Mouse (Mus musculus): ENCODE data around the gene Urb2.
A peak's percentile ranks its signal among the peaks of the same experiment; 100 is the strongest.
"Not testable (repeated sequence)": the region's sequence is repeated elsewhere in the genome, so short reads cannot be mapped to it uniquely, and the experiment has no call there.

Urb2 gene

GRCm38 (mm10) chr8:124014299-124014698 lies 7.0 kb upstream of the Urb2 start:
- DNase-seq (ENCODE audit: extremely low spot score) = not testable (repeated sequence)

GRCm38 (mm10) chr8:124014751-124015150 lies 6.6 kb upstream of the Urb2 start:
- DNase-seq (ENCODE audit: extremely low spot score) = no peak

GRCm38 (mm10) chr8:124019782-124020181 lies 1.5 kb upstream of the Urb2 start:
- peak; percentile 22 for DNase-seq (ENCODE audit: extremely low spot score)

GRCm38 (mm10) chr8:124020439-124021236 lies 670 bp upstream of the Urb2 start:
- DNase-seq (ENCODE audit: extremely low spot score) = no peak

GRCm38 (mm10) chr8:124026265-124026664 lies 5.0 kb downstream of the Urb2 start:
- not testable (repeated sequence) for DNase-seq (ENCODE audit: extremely low spot score)

GRCm38 (mm10) chr8:124027831-124028230 lies 6.5 kb downstream of the Urb2 start:
- DNase-seq (ENCODE audit: extremely low spot score) = no peak

- DNase-seq (ENCODE audit: extremely low spot score) = no peak
Observed at GRCm38 (mm10) chr8:124033400-124033799, 12.1 kb downstream of the Urb2 start.

GRCm38 (mm10) chr8:124038121-124038520 lies 16.8 kb downstream of the Urb2 start:
- DNase-seq (ENCODE audit: extremely low spot score) = no peak

GRCm38 (mm10) chr8:124039351-124039750 lies 18.0 kb downstream of the Urb2 start:
- DNase-seq (ENCODE audit: extremely low spot score) = no peak

- no peak for DNase-seq (ENCODE audit: extremely low spot score)
Observed at GRCm38 (mm10) chr8:124042201-124042600, 20.9 kb downstream of the Urb2 start.

- no peak for DNase-seq (ENCODE audit: extremely low spot score)
Observed at GRCm38 (mm10) chr8:124044421-124044820, 23.1 kb downstream of the Urb2 start.

GRCm38 (mm10) chr8:124044931-124045330 lies 23.6 kb downstream of the Urb2 start:
- no peak for DNase-seq (ENCODE audit: extremely low spot score)

GRCm38 (mm10) chr8:124045856-124046255 lies 24.5 kb downstream of the Urb2 start:
- no peak for DNase-seq (ENCODE audit: extremely low spot score)

GRCm38 (mm10) chr8:124052110-124052509 lies 30.8 kb downstream of the Urb2 start:
- peak; percentile 76 for DNase-seq (ENCODE audit: extremely low spot score)

GRCm38 (mm10) chr8:124052568-124052967 lies 31.3 kb downstream of the Urb2 start:
- no peak for DNase-seq (ENCODE audit: extremely low spot score)

GRCm38 (mm10) chr8:124056832-124057655 lies 35.7 kb downstream of the Urb2 start:
- DNase-seq (ENCODE audit: extremely low spot score) = no peak

GRCm38 (mm10) chr8:124066325-124067058 lies 45.2 kb downstream of the Urb2 start:
- no peak for DNase-seq (ENCODE audit: extremely low spot score)

GRCm38 (mm10) chr8:124067059-124067750 lies 45.9 kb downstream of the Urb2 start:
- DNase-seq (ENCODE audit: extremely low spot score) = no peak

- DNase-seq (ENCODE audit: extremely low spot score) = peak; percentile 26
Observed at GRCm38 (mm10) chr8:124070363-124071324, 49.3 kb downstream of the Urb2 start.

GRCm38 (mm10) chr8:124075977-124076376 lies 54.7 kb downstream of the Urb2 start:
- no peak for DNase-seq (ENCODE audit: extremely low spot score)

Data from embryo, embryonic 9.5 days (tissue).